Mouse (Mus musculus): ENCODE measurements around the gene Zcchc24.

DNA sequence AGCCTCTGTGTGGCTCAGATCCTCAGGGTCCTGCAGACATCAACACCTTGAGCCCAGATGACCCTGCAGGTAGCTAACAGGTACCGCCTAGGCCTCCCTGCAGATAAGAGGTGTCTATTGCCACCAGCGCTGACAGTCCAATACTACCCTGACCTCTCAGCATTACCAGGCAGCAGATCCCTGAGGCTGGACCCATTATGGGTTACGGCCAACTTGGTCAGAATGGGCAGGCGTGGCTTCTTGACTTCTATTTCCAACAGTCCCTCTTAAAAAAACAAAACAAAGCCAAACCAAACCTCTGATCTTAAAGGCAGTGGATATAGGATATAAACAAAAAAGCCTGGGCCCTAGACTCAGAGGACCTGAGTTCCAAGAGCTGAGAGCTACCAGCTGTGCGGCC lies 17.8 kb downstream of the Zcchc24 start:
- TF ChIP-seq POLR2A (IDR thresholded peaks at IDR 0.05; ENCODE audit: low read depth, low read length) (no peak), CTCF (IDR thresholded peaks at IDR 0.05; ENCODE audit: borderline replicate concordance, insufficient read depth, low read length) (no peak)
